Mouse (Mus musculus) G1E (cell line): Measurements from ENCODE around the gene Cpa4. TPM values are rescaled to one million over a fixed set of nuclear protein-coding genes. Genes with fewer than 3 reads are reported as not detected.

Experiments
- ATAC-seq: 2 replicates; pipeline ENCODE4 v1.8.0; 2016; ENCODE audit warnings: mild to moderate bottlenecking; ENCODE audit not compliant: insufficient number of reproducible peaks, poor library complexity, low FRiP score, severe bottlenecking; ENCODE audit errors: extremely low read depth
- DNase-seq: peaks from one replicate; pipeline ENCODE4 v3.0.0; 2012; ENCODE audit warnings: low spot score
- H3K27me3 ChIP-seq: 2 replicates; pipeline ENCODE4 v1.6.1; 2012; ENCODE audit warnings: mild to moderate bottlenecking, low read length, inconsistent platforms; ENCODE audit not compliant: insufficient read depth
- H3K36me3 ChIP-seq: replicated peaks from 2 replicates; pipeline ENCODE3; 2012; ENCODE audit warnings: mild to moderate bottlenecking, inconsistent platforms
- H3K4me1 ChIP-seq: 2 replicates; pipeline ENCODE4 v1.6.1; 2012; ENCODE audit warnings: low read depth, low read length, inconsistent platforms, mixed read lengths; ENCODE audit not compliant: insufficient read depth
- H3K4me3 ChIP-seq: 2 replicates; pipeline ENCODE4 v1.5.1; 2012; ENCODE audit warnings: low read depth, mild to moderate bottlenecking, inconsistent platforms, low read length, moderate library complexity, mixed read lengths
- H3K9me3 ChIP-seq: replicated peaks from 2 replicates; pipeline ENCODE4 v1.6.1; 2012; ENCODE audit warnings: inconsistent platforms
- CTCF ChIP-seq: IDR thresholded peaks from 2 replicates; pipeline ENCODE4 v1.5.1; 2012; ENCODE audit warnings: low read depth, low read length, inconsistent platforms, mixed read lengths
- GATA1 ChIP-seq: IDR thresholded peaks from 2 replicates; pipeline ENCODE4 v1.6.1; 2012; ENCODE audit warnings: borderline replicate concordance, low read length, inconsistent platforms, mixed read lengths
- GATA2 ChIP-seq: IDR thresholded peaks from 2 replicates; pipeline ENCODE4 v1.6.1; 2012; ENCODE audit warnings: low read depth, low read length, inconsistent platforms, borderline replicate concordance
- POLR2AphosphoS5 ChIP-seq: IDR thresholded peaks from 2 replicates; pipeline ENCODE4 v1.6.1; 2012; ENCODE audit warnings: low read depth, low read length, inconsistent platforms; ENCODE audit not compliant: insufficient replicate concordance
- TAL1 ChIP-seq: conservative IDR thresholded peaks from 2 replicates; pipeline ENCODE4 v1.6.1; 2012; ENCODE audit warnings: low read depth, low read length, inconsistent platforms, mixed read lengths
- polyA plus RNA-seq: library from polyadenylated mRNA; stranded (reverse); fragments of >175 nt; gene quantifications from 2 replicates; pipeline ENCODE4 v1.2.3, GENCODE M21; 2012
- total RNA-seq, 2 experiments: library from RNA; stranded (forward) in 1 of 2; stranded (reverse) in 1 of 2; fragments of 200-1000 nt in 1 of 2; fragments of >200 nt in 1 of 2; fragmentation: Nextera tagmentation in 1 of 2; gene quantifications; 2 replicates each; pipeline ENCODE4 v1.2.3; 2014 to 2017

Cpa4 gene
- total and polyA plus RNA-seq, 3 experiments = 0.05 TPM; not detected in 2

- Histone ChIP-seq H3K4me1 (peaks cover 2% of the 10 kb centered on the region; the same call in 1 of the 2 replicates), H3K27me3 (peaks cover 36% of the 10 kb centered on the region), H3K9me3 (no peaks in the 10 kb centered on the region), H3K36me3 (no peaks in the 10 kb centered on the region), H3K4me3 (no peak overlapping the region)
- TF ChIP-seq POLR2AphosphoS5 = no peak
- DNase-seq (no peak), ATAC-seq (no peak)
These were observed 50.6 kb downstream of the Cpa4 start for GRCm38 (mm10) chr6:30618735-30619134.

GRCm38 (mm10) chr6:30619606-30620005 is 51.4 kb downstream of the Cpa4 start:
- no peaks in the 10 kb centered on the region for H3K36me3 ChIP-seq
- no peak overlapping the region for H3K4me3 ChIP-seq
- ATAC-seq (no peak), DNase-seq (no peak)
- peaks cover 2% of the 10 kb centered on the region; the same call in 1 of the 2 replicates for H3K4me1 ChIP-seq
- peaks cover 35% of the 10 kb centered on the region for H3K27me3 ChIP-seq
- TF ChIP-seq GATA1 (no peak), TAL1 (no peak), POLR2AphosphoS5 (no peak), GATA2 (no peak), CTCF (no peak)
- no peaks in the 10 kb centered on the region for H3K9me3 ChIP-seq

- ATAC-seq (no peak), DNase-seq (no peak)
- no peak overlapping the region for H3K4me3 ChIP-seq
- H3K9me3 ChIP-seq = no peaks in the 10 kb centered on the region
- no peak for TF ChIP-seq POLR2AphosphoS5
- no peak for TF ChIP-seq TAL1
- TF ChIP-seq GATA2 = no peak
- TF ChIP-seq CTCF = no peak
- TF ChIP-seq GATA1 = no peak
- H3K27me3 ChIP-seq = peaks cover 36% of the 10 kb centered on the region
- H3K36me3 ChIP-seq = no peaks in the 10 kb centered on the region
- H3K4me1 ChIP-seq = peaks cover 2% of the 10 kb centered on the region; the same call in 1 of the 2 replicates
These were observed 52.4 kb downstream of the Cpa4 start for GRCm38 (mm10) chr6:30620591-30620990.

GRCm38 (mm10) chr6:30620994-30621393 is 52.8 kb downstream of the Cpa4 start:
- no peaks in the 10 kb centered on the region for H3K36me3 ChIP-seq
- H3K27me3 ChIP-seq = peaks cover 33% of the 10 kb centered on the region
- peaks cover 2% of the 10 kb centered on the region; the same call in 1 of the 2 replicates for H3K4me1 ChIP-seq
- ATAC-seq (no peak), DNase-seq (no peak)
- no peaks in the 10 kb centered on the region for H3K9me3 ChIP-seq
- TF ChIP-seq GATA1 = no peak
- no peak for TF ChIP-seq CTCF
- no peak for TF ChIP-seq TAL1
- TF ChIP-seq POLR2AphosphoS5 = no peak
- TF ChIP-seq GATA2 = no peak
- H3K4me3 ChIP-seq = no peak overlapping the region

DNA sequence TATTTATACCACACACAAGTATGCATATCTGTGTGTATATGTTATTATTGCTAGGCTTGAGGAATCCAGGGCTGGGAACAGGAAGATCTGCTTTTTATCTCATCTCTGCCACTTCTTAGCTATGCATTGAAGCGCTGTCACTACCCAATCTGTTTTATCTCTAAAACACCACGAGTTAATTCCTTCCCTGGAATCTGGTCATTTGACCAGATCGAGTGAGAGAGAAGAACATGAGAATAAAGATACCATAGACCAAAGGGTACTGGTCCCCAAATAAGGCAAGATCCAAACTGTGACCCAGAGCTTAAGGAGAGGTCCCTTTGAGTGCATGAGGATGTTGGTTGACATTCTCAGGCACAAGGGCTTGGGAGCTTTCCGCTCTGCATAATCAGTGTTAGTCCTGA is 53.8 kb downstream of the Cpa4 start:
- Histone ChIP-seq H3K4me1 (peaks cover 1% of the 10 kb centered on the region; the same call in 1 of the 2 replicates), H3K36me3 (no peaks in the 10 kb centered on the region), H3K9me3 (no peaks in the 10 kb centered on the region), H3K4me3 (no peak overlapping the region), H3K27me3 (peaks cover 31% of the 10 kb centered on the region)
- no peak for DNase-seq
- TF ChIP-seq GATA2 (no peak), GATA1 (no peak), TAL1 (no peak), CTCF (no peak), POLR2AphosphoS5 (no peak)
- ATAC-seq = no peak

DNA sequence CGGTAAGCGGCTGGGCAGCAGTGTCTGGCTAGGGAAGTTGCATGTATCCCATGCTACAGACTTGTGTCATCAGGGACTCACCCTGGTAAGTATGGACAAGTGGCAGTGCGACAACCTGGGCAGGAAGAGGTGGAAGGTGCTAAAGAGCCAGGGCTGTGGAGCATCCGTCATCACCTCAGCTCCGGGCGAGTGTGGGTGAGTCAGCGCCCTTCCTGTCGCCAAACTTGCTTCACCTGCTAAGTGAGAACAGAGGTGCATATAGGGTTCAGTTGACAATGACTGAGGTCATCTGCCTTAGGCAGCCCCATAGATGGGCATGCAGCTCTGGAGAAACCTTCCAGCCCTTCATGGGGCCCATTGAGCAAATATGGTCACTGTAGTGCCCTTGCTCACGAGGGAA is 56.6 kb downstream of the Cpa4 start:
- H3K4me3 ChIP-seq = no peak overlapping the region
- ATAC-seq (no peak), DNase-seq (no peak)
- H3K36me3 ChIP-seq = no peaks in the 10 kb centered on the region
- no peaks in the 10 kb centered on the region for H3K9me3 ChIP-seq
- H3K4me1 ChIP-seq = peaks cover 5% of the 10 kb centered on the region; the same call in 1 of the 2 replicates
- TF ChIP-seq GATA2 (no peak), POLR2AphosphoS5 (no peak), TAL1 (no peak), CTCF (no peak), GATA1 (no peak)
- peaks cover 22% of the 10 kb centered on the region for H3K27me3 ChIP-seq

GRCm38 (mm10) chr6:30628152-30628551 is 60.0 kb downstream of the Cpa4 start:
- TF ChIP-seq GATA2 = no peak
- TF ChIP-seq POLR2AphosphoS5 = no peak
- no peak for TF ChIP-seq CTCF
- no peak for TF ChIP-seq TAL1
- no peak for TF ChIP-seq GATA1
- ATAC-seq = no peak

More at GRCm38 (mm10) chr6:30628152-30628551, 60.0 kb downstream of the Cpa4 start:
- no peak for DNase-seq
- peaks cover 6% of the 10 kb centered on the region; the same call in 1 of the 2 replicates for H3K4me1 ChIP-seq
- H3K36me3 ChIP-seq = no peaks in the 10 kb centered on the region
- peaks cover 20% of the 10 kb centered on the region for H3K27me3 ChIP-seq
- H3K4me3 ChIP-seq = no peak overlapping the region
- no peaks in the 10 kb centered on the region for H3K9me3 ChIP-seq
